Mouse (Mus musculus) erythroblast, embryonic 14.5 days (primary cell): ENCODE data around the gene Tmem165. TPM values are rescaled to one million over a fixed set of nuclear protein-coding genes. Genes with fewer than 3 reads are reported as not detected.
A peak's percentile ranks its signal among the peaks of the same experiment; 100 is the strongest.

Source experiments
- H3K27me3 ChIP-seq: 2 replicates; pipeline ENCODE4 v1.6.1; 2012; ENCODE audit warnings: inconsistent platforms; ENCODE audit not compliant: control insufficient read depth
- H3K36me3 ChIP-seq: 2 replicates; pipeline ENCODE4 v1.6.1; 2012; ENCODE audit warnings: mild to moderate bottlenecking, inconsistent platforms; ENCODE audit not compliant: control insufficient read depth
- H3K4me1 ChIP-seq: 2 replicates; pipeline ENCODE4 v1.6.1; 2012; ENCODE audit warnings: inconsistent platforms; ENCODE audit not compliant: control insufficient read depth
- H3K4me3 ChIP-seq: replicated peaks from 2 replicates; pipeline ENCODE3; 2012; ENCODE audit warnings: moderate library complexity, mild to moderate bottlenecking, inconsistent platforms
- H3K9me3 ChIP-seq: 2 replicates; pipeline ENCODE4 v1.6.1; 2012; ENCODE audit warnings: low read length, inconsistent platforms, mixed read lengths; ENCODE audit not compliant: control insufficient read depth
- GATA1 ChIP-seq: IDR thresholded peaks from 2 replicates; pipeline ENCODE4 v1.6.1; 2012; ENCODE audit warnings: low read length, inconsistent platforms, mixed read lengths
- TAL1 ChIP-seq: IDR thresholded peaks from 3 replicates; pipeline ENCODE4 v1.6.1; 2012; ENCODE audit warnings: low read length, inconsistent platforms, mixed read lengths
- polyA plus RNA-seq: library from polyadenylated mRNA; stranded (reverse); fragments of >175 nt; gene quantifications from 2 replicates; pipeline ENCODE4 v1.2.3, GENCODE M21; 2012

The Tmem165 gene
- 4.0 and 4.6 TPM in 2 replicates for polyA plus RNA-seq

GRCm38 (mm10) chr5:76183750-76184261, at the start of gene Tmem165:
Tmem165 (plus strand) TSS chr5:76183880.
- Histone ChIP-seq H3K4me3 (peak within 1 kb of the TSS; percentile 70), H3K9me3 (no peaks in the 10 kb centered on the region), H3K36me3 (peaks cover 17% of the 10 kb centered on the region), H3K27me3 (peaks cover 6% of the 10 kb centered on the region), H3K4me1 (peaks cover 47% of the 10 kb centered on the region)
- TF ChIP-seq GATA1 (no peak), TAL1 (no peak)

GRCm38 (mm10) chr5:76135644-76136043, 48.0 kb upstream of the Tmem165 start:
- H3K9me3 ChIP-seq = peaks cover 3% of the 10 kb centered on the region; the same call in 1 of the 2 replicates
- TF ChIP-seq GATA1 (no peak), TAL1 (no peak)
- H3K36me3 ChIP-seq = peaks cover 2% of the 10 kb centered on the region; the same call in 1 of the 2 replicates
- H3K27me3 ChIP-seq = no peaks in the 10 kb centered on the region
- H3K4me1 ChIP-seq = peaks cover 45% of the 10 kb centered on the region
- H3K4me3 ChIP-seq = no peak overlapping the region

- H3K27me3 ChIP-seq = no peaks in the 10 kb centered on the region
- peaks cover 50% of the 10 kb centered on the region for H3K4me1 ChIP-seq
- TF ChIP-seq TAL1 (no peak), GATA1 (no peak)
- peaks cover 2% of the 10 kb centered on the region; the same call in 1 of the 2 replicates for H3K36me3 ChIP-seq
- peaks cover 3% of the 10 kb centered on the region; the same call in 1 of the 2 replicates for H3K9me3 ChIP-seq
- no peak overlapping the region for H3K4me3 ChIP-seq
These were observed 47.4 kb upstream of the Tmem165 start for GRCm38 (mm10) chr5:76136271-76136670.

GRCm38 (mm10) chr5:76137586-76137985, 46.1 kb upstream of the Tmem165 start:
- Histone ChIP-seq H3K36me3 (peaks cover 5% of the 10 kb centered on the region), H3K4me3 (no peak overlapping the region), H3K27me3 (no peaks in the 10 kb centered on the region), H3K4me1 (peaks cover 55% of the 10 kb centered on the region), H3K9me3 (peaks cover 3% of the 10 kb centered on the region; the same call in 1 of the 2 replicates)
- TF ChIP-seq TAL1 (no peak), GATA1 (no peak)

- H3K36me3 ChIP-seq = peaks cover 5% of the 10 kb centered on the region
- H3K27me3 ChIP-seq = no peaks in the 10 kb centered on the region
- peak overlapping the region; percentile 41 for H3K4me3 ChIP-seq
- peaks cover 56% of the 10 kb centered on the region for H3K4me1 ChIP-seq
- peaks cover 3% of the 10 kb centered on the region; the same call in 1 of the 2 replicates for H3K9me3 ChIP-seq
- TF ChIP-seq TAL1 (no peak), GATA1 (no peak)
These were observed 45.6 kb upstream of the Tmem165 start for GRCm38 (mm10) chr5:76138071-76138470.

- H3K9me3 ChIP-seq = peaks cover 3% of the 10 kb centered on the region; the same call in 1 of the 2 replicates
- peaks cover 56% of the 10 kb centered on the region for H3K4me1 ChIP-seq
- H3K27me3 ChIP-seq = no peaks in the 10 kb centered on the region
- H3K4me3 ChIP-seq = peak overlapping the region; percentile 41
- peaks cover 6% of the 10 kb centered on the region for H3K36me3 ChIP-seq
- TF ChIP-seq GATA1 = peak; percentile 56
- TF ChIP-seq TAL1 = peak; percentile 52
These were observed 45.2 kb upstream of the Tmem165 start for GRCm38 (mm10) chr5:76138512-76138911.

- Histone ChIP-seq H3K4me1 (peaks cover 56% of the 10 kb centered on the region), H3K4me3 (peak overlapping the region; percentile 89)
These were observed 44.5 kb upstream of the Tmem165 start for GRCm38 (mm10) chr5:76139171-76139671.

GRCm38 (mm10) chr5:76139808-76140729, 43.6 kb upstream of the Tmem165 start, which contains the start of gene Srd5a3:
Srd5a3 (plus strand) TSS chr5:76140271.
- TF ChIP-seq GATA1 (no peak), TAL1 (no peak)
- Histone ChIP-seq H3K4me3 (peak within 1 kb of the TSS; percentile 89), H3K27me3 (no peaks in the 10 kb centered on the region), H3K4me1 (peaks cover 56% of the 10 kb centered on the region), H3K36me3 (peaks cover 7% of the 10 kb centered on the region), H3K9me3 (peaks cover 3% of the 10 kb centered on the region; the same call in 1 of the 2 replicates)

More at GRCm38 (mm10) chr5:76139171-76139671, 44.5 kb upstream of the Tmem165 start:
- TF ChIP-seq GATA1 (no peak), TAL1 (no peak)
- Histone ChIP-seq H3K9me3 (peaks cover 3% of the 10 kb centered on the region; the same call in 1 of the 2 replicates), H3K36me3 (peaks cover 7% of the 10 kb centered on the region), H3K27me3 (no peaks in the 10 kb centered on the region)

- peak overlapping the region; percentile 89 for H3K4me3 ChIP-seq
- peaks cover 56% of the 10 kb centered on the region for H3K4me1 ChIP-seq
- TF ChIP-seq TAL1 (no peak), GATA1 (no peak)
- peaks cover 3% of the 10 kb centered on the region; the same call in 1 of the 2 replicates for H3K9me3 ChIP-seq
- H3K27me3 ChIP-seq = no peaks in the 10 kb centered on the region
- peaks cover 11% of the 10 kb centered on the region for H3K36me3 ChIP-seq
These were observed 43.0 kb upstream of the Tmem165 start for GRCm38 (mm10) chr5:76140730-76141066.
